Mouse (Mus musculus) liver, postnatal 0 days (tissue): ENCODE results near the gene Ppm1f. TPM values are rescaled to one million over a fixed set of nuclear protein-coding genes. Genes with fewer than 3 reads are reported as not detected.

Source experiments
- ATAC-seq: fragments of 200-750 bp; cut with Nextera tagmentation; 2 replicates; pipeline ENCODE4 v1.8.0; 2017; ENCODE audit warnings: mild to moderate bottlenecking, moderate library complexity
- DNase-seq: peaks from one replicate; pipeline ENCODE4 v3.0.0-alpha.2; 2016
- H3K27ac ChIP-seq: fragments of 300-500 bp; sonication (generic); 2 replicates; pipeline ENCODE4 v1.5.1; 2014; ENCODE audit warnings: antibody characterized with exemption, moderate library complexity, mild to moderate bottlenecking, low read depth
- H3K27me3 ChIP-seq: fragments of 300-500 bp; sonication (generic); 2 replicates; pipeline ENCODE4 v1.6.1; 2014; ENCODE audit warnings: low read length, control low read depth, mixed read lengths; ENCODE audit not compliant: insufficient read depth
- H3K36me3 ChIP-seq: fragments of 300-500 bp; sonication (generic); replicated peaks from 2 replicates; pipeline ENCODE4 v1.6.1; 2014; ENCODE audit warnings: mild to moderate bottlenecking, control low read depth, low read length, moderate library complexity, mixed read lengths; ENCODE audit not compliant: insufficient read depth
- H3K4me1 ChIP-seq: fragments of 300-500 bp; sonication (generic); 2 replicates; pipeline ENCODE4 v1.6.1; 2014; ENCODE audit warnings: antibody characterized with exemption, mild to moderate bottlenecking, control low read depth; ENCODE audit not compliant: insufficient read depth
- H3K4me2 ChIP-seq: fragments of 300-500 bp; sonication (generic); 2 replicates; pipeline ENCODE4 v1.6.1; 2014; ENCODE audit warnings: low read depth, mild to moderate bottlenecking, low read length, moderate library complexity, mixed read lengths
- H3K4me3 ChIP-seq: fragments of 300-500 bp; sonication (generic); 2 replicates; pipeline ENCODE4 v1.5.1; 2014; ENCODE audit warnings: low read depth, low read length
- H3K9ac ChIP-seq: fragments of 300-500 bp; sonication (generic); replicated peaks from 2 replicates; pipeline ENCODE4 v1.6.1; 2014; ENCODE audit warnings: mild to moderate bottlenecking, moderate library complexity
- H3K9me3 ChIP-seq: fragments of 300-500 bp; sonication (generic); 2 replicates; pipeline ENCODE4 v1.6.1; 2016; ENCODE audit warnings: mild to moderate bottlenecking, control low read depth, low read length, mixed read lengths
- CTCF ChIP-seq: sonication (generic); IDR thresholded peaks from 2 replicates; pipeline ENCODE4 v1.5.1; 2016; ENCODE audit warnings: antibody characterized with exemption, low read depth
- EP300 ChIP-seq: IDR thresholded peaks from 2 replicates; pipeline ENCODE4 v1.6.1; 2016; ENCODE audit warnings: antibody characterized with exemption, low read depth, mild to moderate bottlenecking
- WGBS: fragments of 180-500 bp; shearing (Covaris S2); extraction: QIAGEN DNeasy Blood & Tissue Kit; methylation state at CpG from one replicate; pipeline ENCODE4 v1.1.7; 2014; ENCODE audit not compliant: insufficient replicate concordance; 5-methylcytosine and 5-hydroxymethylcytosine counted together
- polyA plus RNA-seq: library from polyadenylated mRNA; unstranded; fragments of >200 nt; fragmentation: Nextera tagmentation; extraction: Ambion mirVana; gene quantifications from 2 replicates; pipeline ENCODE4 v1.2.1, GENCODE M21; 2015

Gene Ppm1f
- polyA plus RNA-seq, 1 experiment from 2014 or later, result 4.5 TPM

GRCm38 (mm10) chr16:16941078-16941477, 44.8 kb downstream of the Ppm1f start:
- DNase-seq, result no peak
- WGBS, result 74% methylated on average over 2 of the region's 2 CpGs
- ATAC-seq, result 0 out of 2 replicates have a peak, but pooled peaks have one; percentile 19
- no peaks in the 10 kb centered on the region for H3K27me3 ChIP-seq
- H3K4me2 ChIP-seq, result no peak overlapping the region
- H3K4me1 ChIP-seq, result no peaks in the 10 kb centered on the region
- no peak for TF ChIP-seq CTCF
- peak; percentile 24; the same call in 1 of the 2 replicates for TF ChIP-seq EP300
- no peak overlapping the region for H3K27ac ChIP-seq
- H3K4me3 ChIP-seq, result no peak overlapping the region
- no peaks in the 10 kb centered on the region for H3K9me3 ChIP-seq
- no peak overlapping the region for H3K9ac ChIP-seq
- H3K36me3 ChIP-seq, result no peaks in the 10 kb centered on the region

DNA sequence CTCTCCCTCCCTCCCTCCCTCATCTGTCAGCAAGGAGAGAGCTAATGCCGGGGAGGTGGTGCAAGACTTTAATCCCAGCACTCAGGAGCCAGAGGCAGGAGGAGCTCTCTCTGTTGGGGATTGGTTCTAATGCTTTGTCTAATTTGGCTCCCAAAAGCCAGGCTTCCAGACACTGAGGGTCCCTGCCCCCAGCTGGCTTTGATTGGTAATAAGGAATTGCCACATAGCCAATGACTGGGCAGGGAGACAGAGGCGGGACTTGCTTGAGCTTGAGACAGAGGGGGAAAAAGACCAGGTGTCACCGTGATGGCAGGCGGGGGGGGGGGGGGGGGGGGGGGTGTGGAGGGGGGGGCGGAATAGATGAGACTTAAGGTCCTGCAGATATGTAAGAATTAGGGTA, 62.3 kb downstream of the Ppm1f start:
- H3K9me3 ChIP-seq, result no peaks in the 10 kb centered on the region
- TF ChIP-seq CTCF (no peak), EP300 (no peak)
- 40% methylated on average over 3 of the region's 5 CpGs for WGBS
- no peaks in the 10 kb centered on the region for H3K36me3 ChIP-seq
- DNase-seq (no peak), ATAC-seq (no peak)
- no peak overlapping the region for H3K27ac ChIP-seq
- no peaks in the 10 kb centered on the region for H3K4me1 ChIP-seq
- H3K9ac ChIP-seq, result no peak overlapping the region
- no peak overlapping the region for H3K4me3 ChIP-seq
- H3K4me2 ChIP-seq, result no peak overlapping the region
- no peaks in the 10 kb centered on the region for H3K27me3 ChIP-seq

DNA sequence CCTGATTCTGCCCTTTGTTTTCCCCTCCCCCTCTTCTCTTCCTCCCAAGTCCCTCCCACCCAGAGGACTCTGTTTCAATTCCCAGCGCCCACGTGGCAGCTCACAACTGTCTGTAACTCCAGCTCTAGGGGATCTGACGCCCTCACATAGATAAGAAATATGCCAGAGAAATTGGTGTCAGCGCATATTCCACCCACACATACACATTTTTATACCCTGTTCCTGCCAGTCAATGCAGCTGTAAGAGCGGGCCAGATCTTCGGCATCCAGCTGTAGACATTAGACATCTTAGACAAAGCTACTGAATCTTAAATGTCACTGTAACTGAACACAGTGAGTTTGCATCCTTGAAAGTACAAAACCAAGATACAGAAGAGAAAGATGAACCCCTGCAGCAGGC, 63.6 kb downstream of the Ppm1f start:
- Histone ChIP-seq H3K9ac (no peak overlapping the region), H3K27ac (no peak overlapping the region), H3K36me3 (no peaks in the 10 kb centered on the region), H3K4me2 (no peak overlapping the region), H3K4me3 (no peak overlapping the region), H3K4me1 (no peaks in the 10 kb centered on the region), H3K27me3 (no peaks in the 10 kb centered on the region), H3K9me3 (no peaks in the 10 kb centered on the region)
- ATAC-seq (no peak), DNase-seq (no peak)
- no peak for TF ChIP-seq EP300
- WGBS, result 83% methylated on average over 6 of the region's 6 CpGs

DNA sequence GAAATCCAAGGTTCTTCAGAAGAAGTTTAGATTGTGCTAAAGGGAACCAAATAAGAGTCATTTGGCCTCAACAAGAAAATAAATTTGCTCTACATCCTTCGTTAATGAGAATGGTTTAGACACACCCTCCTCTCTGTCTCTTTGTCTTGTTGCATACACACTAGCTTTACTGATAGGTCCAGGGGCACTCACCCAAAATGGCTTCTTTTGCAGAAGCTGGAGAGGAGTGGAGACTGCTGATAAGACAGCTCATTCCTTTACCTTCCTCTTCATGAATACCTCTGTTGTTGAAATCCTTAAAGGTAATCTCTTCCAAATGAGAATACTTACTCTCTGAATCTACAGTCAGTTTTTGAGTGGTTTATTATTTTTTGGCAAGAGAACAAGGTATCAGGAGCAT, 68.9 kb downstream of the Ppm1f start:
- H3K9ac ChIP-seq, result no peak overlapping the region
- no peaks in the 10 kb centered on the region for H3K27me3 ChIP-seq
- no peak overlapping the region for H3K4me2 ChIP-seq
- no peak overlapping the region for H3K27ac ChIP-seq
- DNase-seq (no peak), ATAC-seq (no peak)
- H3K9me3 ChIP-seq, result no peaks in the 10 kb centered on the region
- H3K4me3 ChIP-seq, result no peak overlapping the region
- 43% methylated on average over 1 of the region's 1 CpGs for WGBS
- H3K4me1 ChIP-seq, result no peaks in the 10 kb centered on the region
- H3K36me3 ChIP-seq, result no peaks in the 10 kb centered on the region
- no peak for TF ChIP-seq CTCF
- no peak for TF ChIP-seq EP300

DNA sequence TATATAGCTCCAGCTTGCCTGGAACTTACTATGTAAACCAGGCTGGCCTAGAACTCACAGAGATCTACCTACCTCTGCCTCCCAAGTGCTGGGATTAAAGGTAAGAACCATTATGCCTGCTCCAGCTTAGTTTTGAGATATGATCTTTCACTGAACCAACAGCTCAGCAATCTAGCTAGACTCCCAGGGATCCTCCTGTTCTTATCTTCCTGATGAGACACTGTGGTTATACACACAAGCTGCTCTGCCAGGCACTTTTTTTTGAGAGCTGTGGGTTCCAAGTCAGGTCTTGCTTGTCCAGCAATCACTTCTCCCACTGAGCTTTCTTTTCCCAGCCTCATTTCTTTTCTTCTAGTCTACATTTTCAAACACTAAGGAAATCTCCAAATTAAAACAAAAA, 70.0 kb downstream of the Ppm1f start:
- no peak overlapping the region for H3K4me3 ChIP-seq
- no peak for TF ChIP-seq CTCF
- no peak for TF ChIP-seq EP300
- DNase-seq (no peak), ATAC-seq (no peak)
- H3K9ac ChIP-seq, result no peak overlapping the region
- no peak overlapping the region for H3K27ac ChIP-seq
- H3K4me2 ChIP-seq, result no peak overlapping the region
- no peaks in the 10 kb centered on the region for H3K4me1 ChIP-seq
- H3K36me3 ChIP-seq, result no peaks in the 10 kb centered on the region
- no peaks in the 10 kb centered on the region for H3K9me3 ChIP-seq
- no peaks in the 10 kb centered on the region for H3K27me3 ChIP-seq

Other genes starting within 250 kb of the Ppm1f start
- not detected in 2 replicates for gene Olfr19, start 220.1 kb upstream of the Ppm1f start, polyA plus RNA-seq
- gene Spag6l, start 67.0 kb upstream of the Ppm1f start, polyA plus RNA-seq, result 0.05 and 0.15 TPM in 2 replicates
- 18.2 and 18.9 TPM in 2 replicates for gene Igll1, start 32.5 kb upstream of the Ppm1f start, polyA plus RNA-seq
- gene Top3b, start 25.7 kb upstream of the Ppm1f start, polyA plus RNA-seq, result 17.1 and 17.8 TPM in 2 replicates
- 13.6 and 14.9 TPM in 2 replicates for gene Vpreb1, start 25.6 kb upstream of the Ppm1f start, polyA plus RNA-seq
- 56.3 and 56.8 TPM in 2 replicates for gene Mapk1, start 86.9 kb downstream of the Ppm1f start, polyA plus RNA-seq
- 0.92 and 1.2 TPM in 2 replicates for gene Ypel1, start 173.2 kb downstream of the Ppm1f start, polyA plus RNA-seq
- gene Ppil2, start 214.8 kb downstream of the Ppm1f start, polyA plus RNA-seq, result 32.6 and 34.1 TPM in 2 replicates
- gene 2610318N02Rik, start 228.7 kb downstream of the Ppm1f start, polyA plus RNA-seq, result 4.6 and 5.2 TPM in 2 replicates
- 25.8 and 27.1 TPM in 2 replicates for gene Sdf2l1, start 235.9 kb downstream of the Ppm1f start, polyA plus RNA-seq
- gene Ydjc, start 248.2 kb downstream of the Ppm1f start, polyA plus RNA-seq, result 2.3 and 3.4 TPM in 2 replicates